Comparison of ENCODE assay signal across 8 mouse cellular contexts in the genomic region with DNA sequence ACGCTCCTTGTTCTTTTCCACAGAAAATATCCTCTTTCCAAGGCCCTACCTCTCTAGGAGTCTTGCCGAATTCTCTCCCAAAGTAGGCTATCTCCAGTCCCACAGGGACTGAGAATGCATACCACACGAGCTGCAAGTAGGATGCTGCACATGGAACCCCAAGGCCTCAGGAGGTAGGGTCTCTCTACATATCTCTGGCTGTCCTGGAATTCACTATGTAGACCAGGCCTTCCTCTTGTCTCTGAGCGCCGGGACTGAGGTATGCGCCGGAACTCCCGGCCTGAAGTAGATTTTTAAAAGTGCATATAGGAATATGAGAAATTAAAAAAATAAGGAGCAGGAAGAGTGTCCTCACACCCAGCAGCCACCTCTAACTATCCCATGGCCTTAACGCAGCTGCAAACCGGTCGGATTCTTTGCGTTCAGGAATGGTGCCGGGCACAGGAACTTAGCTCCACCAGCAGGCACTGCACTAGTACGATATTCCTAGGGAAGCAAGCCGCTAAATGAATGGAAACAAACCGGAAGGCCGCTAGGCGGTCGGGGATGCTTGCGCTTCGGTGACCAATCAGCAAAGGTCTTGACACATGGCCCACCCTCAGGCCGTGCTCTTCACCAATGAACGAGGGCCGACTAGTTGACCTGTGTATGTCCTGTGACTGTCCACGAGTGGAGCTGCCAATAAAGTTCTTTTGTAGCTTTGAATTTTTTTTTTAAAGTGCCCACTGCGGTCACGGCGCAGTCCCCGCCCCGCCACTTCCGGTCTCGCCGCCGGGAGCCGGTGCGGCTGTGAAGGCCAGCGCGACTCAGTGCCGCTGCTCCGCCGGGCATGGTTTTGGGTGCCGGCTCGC. TPM values are rescaled to one million over a fixed set of nuclear protein-coding genes. Genes with fewer than 3 reads are reported as not detected.
DNase-seq lines count a peak whose midpoint lies in the region; ATAC-seq lines count a peak whose summit lies in the region.

Gene Ube2f (plus strand): TSS at position 741 of the 851 bp plus-strand sequence.

- H3K27me3 ChIP-seq in heart, embryonic 14.5 days (ENCODE audit: control insufficient read depth, insufficient read depth, low read length), result no peaks in the 10 kb centered on the region
- H3K27me3 ChIP-seq in liver, embryonic 13.5 days, result no peaks in the 10 kb centered on the region
- H3K27me3 ChIP-seq in stomach, embryonic 16.5 days (ENCODE audit: control insufficient read depth, insufficient read depth, low read length), result no peaks in the 10 kb centered on the region

- H3K4me3 ChIP-seq in heart, embryonic 14.5 days (ENCODE audit: control insufficient read depth in 1 of 2, insufficient read depth in 1 of 2, low read depth in 1 of 2, low read length in 2 of 2), result peak within 1 kb of the TSS; percentile 93 to 99
- H3K4me3 ChIP-seq in liver, embryonic 13.5 days (replicated peaks), result peak within 1 kb of the TSS; percentile 94
- peak within 1 kb of the TSS; percentile 94 for H3K4me3 ChIP-seq in stomach, embryonic 16.5 days (replicated peaks; ENCODE audit: low read length)

- ATAC-seq in CD4-positive, CD25-positive, alpha-beta regulatory T cell, adult 4 months, result peak; percentile 97
- peak; percentile 100 for ATAC-seq in heart, embryonic 14.5 days (ENCODE audit: insufficient number of reproducible peaks, insufficient read depth, low FRiP score, low read depth)
- ATAC-seq in liver, embryonic 13.5 days (ENCODE audit: low read depth), result peak; percentile 94
- peak; percentile 99 for ATAC-seq in stomach, embryonic 16.5 days (ENCODE audit: insufficient read depth, low FRiP score)

- DNase-seq in c-Kit-negative CD71-positive TER-119-positive erythroid progenitor cells, embryonic 14.5 days (ENCODE audit: low read depth, low spot score), result peak; percentile 95
- peak; percentile 99 for DNase-seq in fibroblast of lung, adult 2 months (ENCODE audit: low read depth)
- peak; percentile 97 for DNase-seq in kidney, postnatal 14 days
- peak; percentile 94 for DNase-seq in liver, embryonic 13.5 days
- DNase-seq in neural tube, embryonic 10.5 days (ENCODE audit: extremely low spot score, low spot score), result peak; percentile 90

- H3K36me3 ChIP-seq in heart, embryonic 14.5 days (ENCODE audit: control insufficient read depth, insufficient read depth, low read length), result peaks cover 7% of the 10 kb centered on the region
- H3K36me3 ChIP-seq in liver, embryonic 13.5 days, result peaks cover 8% of the 10 kb centered on the region
- no peaks in the 10 kb centered on the region for H3K36me3 ChIP-seq in stomach, embryonic 16.5 days (ENCODE audit: control insufficient read depth, insufficient read depth, low read length)

- H3K9me3 ChIP-seq in heart, embryonic 14.5 days (ENCODE audit: control insufficient read depth, low read length), result no peaks in the 10 kb centered on the region
- H3K9me3 ChIP-seq in liver, embryonic 13.5 days (replicated peaks), result no peaks in the 10 kb centered on the region
- no peaks in the 10 kb centered on the region for H3K9me3 ChIP-seq in stomach, embryonic 16.5 days (replicated peaks; ENCODE audit: control insufficient read depth, low read length)

- H3K4me2 ChIP-seq in heart, embryonic 14.5 days (ENCODE audit: low read length), result peak within 1 kb of the TSS; percentile 84
- peak within 1 kb of the TSS; percentile 91 for H3K4me2 ChIP-seq in liver, embryonic 13.5 days
- peak within 1 kb of the TSS; percentile 85 for H3K4me2 ChIP-seq in stomach, embryonic 16.5 days (ENCODE audit: low read depth, low read length)

- peak within 1 kb of the TSS; percentile 73 to 85 for H3K27ac ChIP-seq in heart, embryonic 14.5 days (replicated peaks in 1 of 2; ENCODE audit: control insufficient read depth in 1 of 2, insufficient read depth in 1 of 2, low read depth in 2 of 2, low read length in 2 of 2)
- peak within 1 kb of the TSS; percentile 97 for H3K27ac ChIP-seq in liver, embryonic 13.5 days
- H3K27ac ChIP-seq in stomach, embryonic 16.5 days (ENCODE audit: low read length), result peak within 1 kb of the TSS; percentile 79

- under 1% methylated on average over 43 of the region's 43 CpGs for WGBS in heart, embryonic 14.5 days
- WGBS in liver, embryonic 13.5 days (ENCODE audit: insufficient replicate concordance), result under 1% methylated on average over 43 of the region's 43 CpGs
- under 1% methylated on average over 43 of the region's 43 CpGs for WGBS in stomach, embryonic 16.5 days

- H3K4me1 ChIP-seq in heart, embryonic 14.5 days (ENCODE audit: control insufficient read depth in 2 of 2, insufficient read depth in 2 of 2, low read length in 2 of 2), result peaks cover 14 to 36% of the 10 kb centered on the region in 2 experiments
- H3K4me1 ChIP-seq in liver, embryonic 13.5 days (replicated peaks), result peaks cover 58% of the 10 kb centered on the region
- H3K4me1 ChIP-seq in stomach, embryonic 16.5 days (ENCODE audit: control insufficient read depth, insufficient read depth, low read length), result peaks cover 24% of the 10 kb centered on the region

- peak within 1 kb of the TSS; percentile 99 for H3K9ac ChIP-seq in heart, embryonic 14.5 days (ENCODE audit: low read length)
- H3K9ac ChIP-seq in liver, embryonic 13.5 days, result peak within 1 kb of the TSS; percentile 98
- H3K9ac ChIP-seq in stomach, embryonic 16.5 days (ENCODE audit: low read length), result peak within 1 kb of the TSS; percentile 98

RNA-seq across cellular contexts. Expression of gene Ube2f, which starts in this region (rescaled TPM):
- 10 to 100 TPM; 85.2 to 93.4 TPM for polyA plus RNA-seq in CD4-positive, CD25-positive, alpha-beta regulatory T cell, adult 4 months (2017; shearing (Covaris generic))
- 63.5 and 67.6 TPM in 2 replicates for polyA plus RNA-seq in heart, embryonic 14.5 days (2014; fragmentation: Nextera tagmentation; extraction: Ambion mirVana)
- polyA plus RNA-seq in liver, embryonic 13.5 days (2015; fragmentation: Nextera tagmentation; extraction: Ambion mirVana), result 71.1 and 77.5 TPM in 2 replicates
- polyA plus RNA-seq in stomach, embryonic 16.5 days (2015; fragmentation: Nextera tagmentation; extraction: Ambion mirVana), result 66.6 and 69.3 TPM in 2 replicates

Comparison
In these comparisons a context has a peak if more than half of its experiments do, and no peak if none do; other contexts are left out.
1. Peak in every context shown above with its lines: DNase-seq, ATAC-seq, H3K4me3 ChIP-seq and H3K27ac ChIP-seq.